Mouse (Mus musculus) embryonic facial prominence, embryonic 13.5 days (tissue): ENCODE data around the gene Frmd6. TPM values are rescaled to one million over a fixed set of nuclear protein-coding genes. Genes with fewer than 3 reads are reported as not detected.

Experiments
- ATAC-seq: fragments of 200-750 bp; cut with Nextera tagmentation; 2 replicates; pipeline ENCODE4 v1.8.0; 2017; ENCODE audit warnings: low read depth; ENCODE audit not compliant: insufficient number of reproducible peaks, insufficient read depth, low FRiP score, low TSS enrichment
- H3K27ac ChIP-seq: fragments of 300-500 bp; sonication (generic); 2 replicates; pipeline ENCODE4 v1.5.1; 2015; ENCODE audit warnings: moderate library complexity, mild to moderate bottlenecking, inconsistent platforms
- H3K27me3 ChIP-seq: fragments of 300-500 bp; sonication (generic); 2 replicates; pipeline ENCODE4 v1.6.1; 2015; ENCODE audit warnings: mild to moderate bottlenecking, inconsistent platforms
- H3K36me3 ChIP-seq: fragments of 300-500 bp; sonication (generic); 2 replicates; pipeline ENCODE4 v1.6.1; 2015; ENCODE audit warnings: mild to moderate bottlenecking, inconsistent platforms
- H3K4me1 ChIP-seq: fragments of 300-500 bp; sonication (generic); 2 replicates; pipeline ENCODE4 v1.6.1; 2015; ENCODE audit warnings: inconsistent platforms
- H3K4me2 ChIP-seq: fragments of 300-500 bp; sonication (generic); 2 replicates; pipeline ENCODE4 v1.6.1; 2015; ENCODE audit warnings: moderate library complexity, mild to moderate bottlenecking, inconsistent platforms
- H3K4me3 ChIP-seq: fragments of 300-500 bp; sonication (generic); 2 replicates; pipeline ENCODE4 v1.5.1; 2015; ENCODE audit warnings: mild to moderate bottlenecking, inconsistent platforms
- H3K9ac ChIP-seq: fragments of 300-500 bp; sonication (generic); 2 replicates; pipeline ENCODE4 v1.6.1; 2015; ENCODE audit warnings: mild to moderate bottlenecking, inconsistent platforms
- H3K9me3 ChIP-seq: fragments of 300-500 bp; sonication (generic); 2 replicates; pipeline ENCODE4 v1.6.1; 2016; ENCODE audit warnings: inconsistent platforms
- WGBS: fragments of 180-500 bp; shearing (Covaris S2); methylation state at CpG from one replicate; pipeline ENCODE4 v1.1.7; 2015; ENCODE audit warnings: mixed read lengths; 5-methylcytosine and 5-hydroxymethylcytosine counted together
- polyA plus RNA-seq: library from polyadenylated mRNA; unstranded; fragments of >200 nt; fragmentation: Nextera tagmentation; extraction: Ambion mirVana; gene quantifications from 2 replicates; pipeline ENCODE4 v1.2.1, GENCODE M21; 2015

Frmd6 gene
- polyA plus RNA-seq, 1 experiment from 2014 or later = 72.0 TPM

GRCm38 (mm10) chr12:70907651-70908050 lies 82.3 kb downstream of the Frmd6 start:
- Histone ChIP-seq H3K9ac (no peak overlapping the region), H3K36me3 (peaks cover 18% of the 10 kb centered on the region), H3K9me3 (no peaks in the 10 kb centered on the region), H3K27me3 (no peaks in the 10 kb centered on the region), H3K4me2 (no peak overlapping the region), H3K27ac (no peak overlapping the region), H3K4me3 (no peak overlapping the region), H3K4me1 (peaks cover 17% of the 10 kb centered on the region)
- WGBS = 63% methylated on average over 11 of the region's 11 CpGs
- ATAC-seq = no peak

GRCm38 (mm10) chr12:70908076-70908475 lies 82.8 kb downstream of the Frmd6 start:
- H3K27ac ChIP-seq = no peak overlapping the region
- WGBS = 46% methylated on average over 4 of the region's 4 CpGs
- ATAC-seq = 0 out of 2 replicates have a peak, but pooled peaks have one; percentile 11

GRCm38 (mm10) chr12:70910241-70910720 lies 85.0 kb downstream of the Frmd6 start:
- WGBS = 14% methylated on average over 9 of the region's 9 CpGs
- H3K4me2 ChIP-seq = no peak overlapping the region
- no peak; the same call in 1 of the 2 replicates for ATAC-seq
- H3K27me3 ChIP-seq = no peaks in the 10 kb centered on the region
- no peak overlapping the region for H3K4me3 ChIP-seq
- no peak overlapping the region; the same call in 1 of the 2 replicates for H3K27ac ChIP-seq
- peaks cover 17% of the 10 kb centered on the region for H3K4me1 ChIP-seq
- H3K9ac ChIP-seq = no peak overlapping the region
- no peaks in the 10 kb centered on the region for H3K9me3 ChIP-seq
- H3K36me3 ChIP-seq = no peaks in the 10 kb centered on the region

More at GRCm38 (mm10) chr12:70908076-70908475, 82.8 kb downstream of the Frmd6 start:
- no peaks in the 10 kb centered on the region for H3K9me3 ChIP-seq
- peaks cover 14% of the 10 kb centered on the region for H3K36me3 ChIP-seq
- peaks cover 17% of the 10 kb centered on the region for H3K4me1 ChIP-seq
- no peak overlapping the region for H3K9ac ChIP-seq
- no peak overlapping the region for H3K4me2 ChIP-seq
- no peaks in the 10 kb centered on the region for H3K27me3 ChIP-seq
- no peak overlapping the region for H3K4me3 ChIP-seq

- Histone ChIP-seq H3K27ac (no peak overlapping the region), H3K27me3 (no peaks in the 10 kb centered on the region), H3K9me3 (no peaks in the 10 kb centered on the region), H3K36me3 (no peaks in the 10 kb centered on the region), H3K4me3 (no peak overlapping the region), H3K4me2 (no peak overlapping the region), H3K9ac (no peak overlapping the region), H3K4me1 (peaks cover 17% of the 10 kb centered on the region)
- ATAC-seq = no peak
- WGBS = 11% methylated on average over 5 of the region's 5 CpGs
Observed at GRCm38 (mm10) chr12:70911029-70911428, 85.7 kb downstream of the Frmd6 start.

GRCm38 (mm10) chr12:70911676-70912379 lies 86.5 kb downstream of the Frmd6 start:
- Histone ChIP-seq H3K9ac (no peak overlapping the region), H3K4me1 (peaks cover 17% of the 10 kb centered on the region), H3K27ac (no peak overlapping the region), H3K4me2 (no peak overlapping the region), H3K9me3 (no peaks in the 10 kb centered on the region), H3K27me3 (no peaks in the 10 kb centered on the region), H3K36me3 (no peaks in the 10 kb centered on the region), H3K4me3 (no peak overlapping the region)
- ATAC-seq = no peak
- WGBS = 72% methylated on average over 17 of the region's 17 CpGs

- H3K9me3 ChIP-seq = no peaks in the 10 kb centered on the region
- no peaks in the 10 kb centered on the region for H3K36me3 ChIP-seq
- WGBS = 42% methylated on average over 3 of the region's 3 CpGs
- no peak for ATAC-seq
- no peak overlapping the region for H3K27ac ChIP-seq
- H3K9ac ChIP-seq = no peak overlapping the region
- no peak overlapping the region for H3K4me2 ChIP-seq
- H3K4me3 ChIP-seq = no peak overlapping the region
- no peaks in the 10 kb centered on the region for H3K27me3 ChIP-seq
- peaks cover 5% of the 10 kb centered on the region for H3K4me1 ChIP-seq
Observed at GRCm38 (mm10) chr12:70913429-70913828, 88.1 kb downstream of the Frmd6 start.

- Histone ChIP-seq H3K27ac (no peak overlapping the region), H3K9ac (no peak overlapping the region), H3K9me3 (no peaks in the 10 kb centered on the region), H3K27me3 (no peaks in the 10 kb centered on the region), H3K4me1 (peaks cover 5% of the 10 kb centered on the region), H3K4me3 (no peak overlapping the region), H3K36me3 (no peaks in the 10 kb centered on the region), H3K4me2 (no peak overlapping the region)
- WGBS = 46% methylated on average over 11 of the region's 11 CpGs
- no peak for ATAC-seq
Observed at GRCm38 (mm10) chr12:70914387-70914786, 89.1 kb downstream of the Frmd6 start.

- no peaks in the 10 kb centered on the region for H3K27me3 ChIP-seq
- H3K9me3 ChIP-seq = 0 out of 2 replicates have a peak, but pooled peaks cover 3% of the 10 kb centered on the region
- no peak overlapping the region for H3K4me2 ChIP-seq
- H3K27ac ChIP-seq = no peak overlapping the region
- no peak overlapping the region for H3K4me3 ChIP-seq
- H3K36me3 ChIP-seq = no peaks in the 10 kb centered on the region
- no peak for ATAC-seq
- H3K4me1 ChIP-seq = no peaks in the 10 kb centered on the region
- WGBS = 82% methylated on average over 4 of the region's 4 CpGs
- H3K9ac ChIP-seq = no peak overlapping the region
Observed at GRCm38 (mm10) chr12:70929781-70930180, 104.5 kb downstream of the Frmd6 start.

GRCm38 (mm10) chr12:70937150-70937549 lies 111.8 kb downstream of the Frmd6 start:
- Histone ChIP-seq H3K36me3 (peaks cover 9% of the 10 kb centered on the region), H3K4me3 (peak overlapping the region; percentile 89), H3K27ac (peak overlapping the region; percentile 94), H3K9me3 (0 out of 2 replicates have a peak, but pooled peaks cover 3% of the 10 kb centered on the region), H3K27me3 (no peaks in the 10 kb centered on the region), H3K9ac (peak overlapping the region; percentile 93), H3K4me2 (peak overlapping the region; percentile 71), H3K4me1 (peaks cover 8% of the 10 kb centered on the region)
- ATAC-seq = 0 out of 2 replicates have a peak, but pooled peaks have one; percentile 2
- WGBS = 24% methylated on average over 9 of the region's 12 CpGs

- H3K27ac ChIP-seq = peak within 1 kb of the TSS; percentile 94
- H3K4me3 ChIP-seq = peak within 1 kb of the TSS; percentile 89
- H3K27me3 ChIP-seq = no peaks in the 10 kb centered on the region
- ATAC-seq = peak; percentile 95
- peaks cover 15% of the 10 kb centered on the region for H3K36me3 ChIP-seq
- WGBS = under 1% methylated on average over 59 of the region's 59 CpGs
- H3K9me3 ChIP-seq = 0 out of 2 replicates have a peak, but pooled peaks cover 3% of the 10 kb centered on the region
- H3K9ac ChIP-seq = peak within 1 kb of the TSS; percentile 93
- peaks cover 8% of the 10 kb centered on the region for H3K4me1 ChIP-seq
- peak within 1 kb of the TSS; percentile 71 for H3K4me2 ChIP-seq
Observed at GRCm38 (mm10) chr12:70937571-70938384, 112.5 kb downstream of the Frmd6 start, which contains the start of gene Actr10. Gene Actr10, plus strand, starts transcription at chr12:70937857.

- WGBS = 97% methylated on average over 7 of the region's 7 CpGs
- Histone ChIP-seq H3K9me3 (no peaks in the 10 kb centered on the region), H3K27me3 (no peaks in the 10 kb centered on the region), H3K36me3 (peaks cover 36% of the 10 kb centered on the region), H3K27ac (no peak overlapping the region), H3K4me3 (no peak overlapping the region), H3K4me2 (no peak overlapping the region), H3K4me1 (peaks cover 8% of the 10 kb centered on the region), H3K9ac (no peak overlapping the region)
- ATAC-seq = no peak
Observed at GRCm38 (mm10) chr12:70940806-70941205, 115.5 kb downstream of the Frmd6 start.
